Mouse (Mus musculus) bone marrow macrophage, adult 2 months (primary cell): ENCODE measurements around the gene Fgf8. TPM values are rescaled to one million over a fixed set of nuclear protein-coding genes. Genes with fewer than 3 reads are reported as not detected.

ENCODE experiments used
- H3K27ac ChIP-seq: 2 replicates; pipeline ENCODE4 v1.5.1; 2012; ENCODE audit warnings: low read depth, low read length; ENCODE audit not compliant: insufficient read depth
- H3K4me1 ChIP-seq: 2 replicates; pipeline ENCODE4 v1.6.1; 2012; ENCODE audit warnings: low read length; ENCODE audit not compliant: control insufficient read depth, insufficient read depth
- H3K4me3 ChIP-seq: 2 replicates; pipeline ENCODE4 v1.5.1; 2012; ENCODE audit warnings: mild to moderate bottlenecking, low read length, moderate library complexity; ENCODE audit not compliant: insufficient read depth
- CTCF ChIP-seq: IDR thresholded peaks from 2 replicates; pipeline ENCODE4 v1.5.1; 2012; ENCODE audit warnings: low read depth, mild to moderate bottlenecking, low read length, moderate library complexity
- POLR2A ChIP-seq: IDR thresholded peaks from 2 replicates; pipeline ENCODE4 v1.6.1; 2012; ENCODE audit warnings: mild to moderate bottlenecking, low read depth, low read length, borderline replicate concordance
- polyA plus RNA-seq: library from polyadenylated mRNA; stranded (reverse); fragments of >200 nt; gene quantifications from 2 replicates; pipeline ENCODE4 v1.2.4, GENCODE M21; 2012; ENCODE audit not compliant: missing spikeins, insufficient read depth, insufficient read length

Gene Fgf8
- polyA plus RNA-seq, 1 experiment, result not detected

GRCm38 (mm10) chr19:45740233-45740632 lies 2.5 kb downstream of the Fgf8 start:
- TF ChIP-seq CTCF (no peak), POLR2A (no peak)
- no peak overlapping the region for H3K4me3 ChIP-seq
- no peaks in the 10 kb centered on the region for H3K4me1 ChIP-seq
- H3K27ac ChIP-seq, result no peak overlapping the region

- TF ChIP-seq POLR2A (no peak), CTCF (no peak)
- no peaks in the 10 kb centered on the region for H3K4me1 ChIP-seq
- no peak overlapping the region for H3K27ac ChIP-seq
- no peak overlapping the region for H3K4me3 ChIP-seq
Measured at GRCm38 (mm10) chr19:45738521-45738920, 4.2 kb downstream of the Fgf8 start.

GRCm38 (mm10) chr19:45737846-45738484 lies 4.8 kb downstream of the Fgf8 start:
- no peaks in the 10 kb centered on the region for H3K4me1 ChIP-seq
- no peak for TF ChIP-seq POLR2A
- no peak for TF ChIP-seq CTCF
- no peak overlapping the region for H3K4me3 ChIP-seq
- no peak overlapping the region for H3K27ac ChIP-seq

- TF ChIP-seq CTCF (no peak), POLR2A (no peak)
- H3K4me3 ChIP-seq, result no peak overlapping the region
Measured at GRCm38 (mm10) chr19:45737208-45737845, 5.4 kb downstream of the Fgf8 start.

GRCm38 (mm10) chr19:45736855-45737207 lies 5.9 kb downstream of the Fgf8 start:
- H3K4me1 ChIP-seq, result no peaks in the 10 kb centered on the region
- H3K4me3 ChIP-seq, result no peak overlapping the region
- no peak overlapping the region for H3K27ac ChIP-seq
- no peak for TF ChIP-seq CTCF
- no peak for TF ChIP-seq POLR2A

More at GRCm38 (mm10) chr19:45737208-45737845, 5.4 kb downstream of the Fgf8 start:
- Histone ChIP-seq H3K27ac (no peak overlapping the region), H3K4me1 (no peaks in the 10 kb centered on the region)

- Histone ChIP-seq H3K4me1 (no peaks in the 10 kb centered on the region), H3K27ac (no peak overlapping the region), H3K4me3 (no peak overlapping the region)
- TF ChIP-seq POLR2A (no peak), CTCF (no peak)
Measured at GRCm38 (mm10) chr19:45736241-45736640, 6.5 kb downstream of the Fgf8 start.

- no peak overlapping the region for H3K4me3 ChIP-seq
- TF ChIP-seq POLR2A (no peak), CTCF (no peak)
- H3K27ac ChIP-seq, result no peak overlapping the region
- H3K4me1 ChIP-seq, result no peaks in the 10 kb centered on the region
Measured at GRCm38 (mm10) chr19:45734762-45735161, 8.0 kb downstream of the Fgf8 start.

GRCm38 (mm10) chr19:45734191-45734590 lies 8.5 kb downstream of the Fgf8 start:
- Histone ChIP-seq H3K4me1 (no peaks in the 10 kb centered on the region), H3K27ac (no peak overlapping the region)
- TF ChIP-seq POLR2A, result no peak
- TF ChIP-seq CTCF, result no peak

GRCm38 (mm10) chr19:45733564-45733963 lies 9.2 kb downstream of the Fgf8 start:
- Histone ChIP-seq H3K27ac (no peak overlapping the region), H3K4me1 (no peaks in the 10 kb centered on the region), H3K4me3 (no peak overlapping the region)
- TF ChIP-seq POLR2A (no peak), CTCF (no peak)

More at GRCm38 (mm10) chr19:45734191-45734590, 8.5 kb downstream of the Fgf8 start:
- H3K4me3 ChIP-seq, result no peak overlapping the region

- no peak for TF ChIP-seq CTCF
- TF ChIP-seq POLR2A, result no peak
- no peaks in the 10 kb centered on the region for H3K4me1 ChIP-seq
- no peak overlapping the region for H3K4me3 ChIP-seq
- H3K27ac ChIP-seq, result no peak overlapping the region
Measured at GRCm38 (mm10) chr19:45731658-45732057, 11.1 kb downstream of the Fgf8 start.
